Mouse (Mus musculus) liver, embryonic 15.5 days (tissue): ENCODE data around the gene Irak4. TPM values are rescaled to one million over a fixed set of nuclear protein-coding genes. Genes with fewer than 3 reads are reported as not detected.

Experiments
- ATAC-seq: fragments of 200-750 bp; cut with Nextera tagmentation; 2 replicates; pipeline ENCODE4 v1.8.0; 2017; ENCODE audit warnings: moderate number of reproducible peaks, mild to moderate bottlenecking, moderate library complexity; ENCODE audit not compliant: insufficient read depth
- H3K27ac ChIP-seq: fragments of 300-500 bp; sonication (generic); replicated peaks from 2 replicates; pipeline ENCODE4 v1.5.1; 2015; ENCODE audit warnings: mild to moderate bottlenecking, inconsistent platforms
- H3K27me3 ChIP-seq: fragments of 300-500 bp; sonication (generic); 2 replicates; pipeline ENCODE4 v1.6.1; 2015; ENCODE audit warnings: mild to moderate bottlenecking, inconsistent platforms
- H3K36me3 ChIP-seq: fragments of 300-500 bp; sonication (generic); replicated peaks from 2 replicates; pipeline ENCODE4 v1.6.1; 2015; ENCODE audit warnings: moderate library complexity, mild to moderate bottlenecking, inconsistent platforms
- H3K4me1 ChIP-seq: fragments of 300-500 bp; sonication (generic); replicated peaks from 2 replicates; pipeline ENCODE4 v1.6.1; 2015; ENCODE audit warnings: inconsistent platforms
- H3K4me2 ChIP-seq: fragments of 300-500 bp; sonication (generic); 2 replicates; pipeline ENCODE4 v1.6.1; 2015; ENCODE audit warnings: moderate library complexity, mild to moderate bottlenecking, inconsistent platforms
- H3K4me3 ChIP-seq: fragments of 300-500 bp; sonication (generic); replicated peaks from 2 replicates; pipeline ENCODE4 v1.5.1; 2015; ENCODE audit warnings: mild to moderate bottlenecking, inconsistent platforms
- H3K9ac ChIP-seq: fragments of 300-500 bp; sonication (generic); 2 replicates; pipeline ENCODE4 v1.6.1; 2015; ENCODE audit warnings: moderate library complexity, mild to moderate bottlenecking, inconsistent platforms
- H3K9me3 ChIP-seq: fragments of 300-500 bp; sonication (generic); replicated peaks from 2 replicates; pipeline ENCODE4 v1.6.1; 2016; ENCODE audit warnings: inconsistent platforms
- WGBS: fragments of 180-500 bp; shearing (Covaris S2); methylation state at CpG from one replicate; pipeline ENCODE4 v1.1.7; 2015; ENCODE audit warnings: mixed read lengths; ENCODE audit not compliant: insufficient replicate concordance; 5-methylcytosine and 5-hydroxymethylcytosine counted together
- polyA plus RNA-seq: library from polyadenylated mRNA; unstranded; fragments of >200 nt; fragmentation: Nextera tagmentation; extraction: Ambion mirVana; gene quantifications from 2 replicates; pipeline ENCODE4 v1.2.1, GENCODE M21; 2015

Irak4 gene
- polyA plus RNA-seq, 1 experiment from 2014 or later: 3.6 TPM

DNA sequence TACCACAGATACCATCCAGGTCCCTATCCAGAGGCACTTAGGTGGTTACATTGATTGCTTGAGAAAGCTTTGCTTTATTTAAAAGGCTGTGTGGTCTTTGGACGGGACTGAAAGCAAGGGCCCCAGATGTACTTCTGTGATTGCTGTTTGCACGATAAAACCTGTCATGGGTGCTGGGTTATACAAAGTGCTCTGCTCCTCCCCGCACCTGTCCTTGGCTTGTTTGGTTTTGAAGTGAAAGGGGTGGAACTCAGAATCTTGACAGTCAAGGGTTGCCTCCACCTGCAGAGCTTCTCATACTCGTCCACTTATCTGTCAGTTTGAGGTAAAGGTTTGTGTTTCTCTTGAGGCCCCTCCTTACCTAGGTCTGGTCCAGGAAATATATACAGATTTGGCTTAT is 87.1 kb downstream of the Irak4 start:
- ATAC-seq: no peak
- Histone ChIP-seq H3K4me3 (no peak overlapping the region), H3K4me1 (no peaks in the 10 kb centered on the region), H3K27ac (no peak overlapping the region), H3K36me3 (no peaks in the 10 kb centered on the region), H3K9ac (no peak overlapping the region), H3K9me3 (no peaks in the 10 kb centered on the region), H3K27me3 (peaks cover 49% of the 10 kb centered on the region), H3K4me2 (no peak overlapping the region)
- WGBS: 47% methylated on average over 4 of the region's 4 CpGs

Other genes starting within 250 kb of the Irak4 start
- gene Adamts20, start 78.2 kb upstream of the Irak4 start, polyA plus RNA-seq: 0.06 and 0.09 TPM in 2 replicates
- gene Pus7l, start 96 bp upstream of the Irak4 start, polyA plus RNA-seq: 2.3 and 2.6 TPM in 2 replicates
- 25.5 and 26.0 TPM in 2 replicates for gene Twf1, start 46.2 kb downstream of the Irak4 start, polyA plus RNA-seq
- gene Tmem117, start 85.6 kb downstream of the Irak4 start, polyA plus RNA-seq: 0.18 and 0.30 TPM in 2 replicates